Mouse (Mus musculus) liver, adult (tissue): ENCODE data around the gene Jun.

ENCODE experiments used
- GATA4 ChIP-seq: IDR thresholded peaks from 2 replicates; pipeline ENCODE4 v1.6.1; 2014; ENCODE audit warnings: mild to moderate bottlenecking, low read length; ENCODE audit not compliant: insufficient replicate concordance

Jun gene

DNA sequence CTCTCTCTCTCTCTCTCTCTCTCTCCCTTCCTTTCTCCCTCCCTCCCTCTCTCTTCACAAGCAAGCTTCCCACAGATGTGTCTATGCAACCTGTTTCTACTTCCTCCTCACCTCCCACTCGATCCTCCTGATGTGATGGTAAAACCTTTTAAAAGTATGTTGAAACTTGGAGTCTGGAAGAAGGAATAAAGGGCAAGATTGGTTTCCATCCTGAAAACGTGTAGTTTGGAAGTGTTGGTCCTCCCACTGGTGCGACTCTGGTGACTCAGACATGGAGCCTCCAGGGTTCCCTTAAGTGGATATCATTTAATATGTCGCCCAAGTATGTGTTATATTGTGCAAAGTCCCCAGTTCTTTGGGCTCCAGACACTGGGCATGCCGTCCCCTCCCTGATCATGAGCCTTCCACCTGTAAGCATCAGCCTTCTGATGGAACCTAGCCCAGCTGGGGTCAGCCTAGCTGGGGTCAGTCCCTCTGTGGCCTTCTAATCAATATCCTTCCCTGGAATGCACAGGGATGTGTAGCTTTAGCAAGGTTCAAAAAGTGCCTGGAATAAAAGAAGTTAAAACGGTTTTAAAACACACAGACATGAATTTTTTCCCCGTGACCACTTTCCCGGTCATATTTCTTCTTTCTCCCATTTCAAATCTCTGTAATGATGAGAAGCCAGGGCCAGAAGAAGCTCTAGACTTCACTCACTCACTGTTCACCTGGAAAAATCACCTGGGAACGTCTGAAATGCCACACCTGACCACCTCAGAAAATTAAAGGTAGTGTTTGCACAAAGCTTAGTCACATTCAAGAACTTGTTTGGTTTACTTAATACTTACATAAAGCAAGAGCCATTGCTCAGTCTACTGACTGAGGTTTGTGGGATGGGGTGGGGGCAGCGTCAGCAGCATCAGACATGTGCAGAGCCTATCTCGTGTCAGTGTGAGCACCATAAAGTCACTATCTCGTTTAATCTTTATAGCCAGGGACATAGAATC is 30.1 kb downstream of the Jun start:
- TF ChIP-seq GATA4: no peak

DNA sequence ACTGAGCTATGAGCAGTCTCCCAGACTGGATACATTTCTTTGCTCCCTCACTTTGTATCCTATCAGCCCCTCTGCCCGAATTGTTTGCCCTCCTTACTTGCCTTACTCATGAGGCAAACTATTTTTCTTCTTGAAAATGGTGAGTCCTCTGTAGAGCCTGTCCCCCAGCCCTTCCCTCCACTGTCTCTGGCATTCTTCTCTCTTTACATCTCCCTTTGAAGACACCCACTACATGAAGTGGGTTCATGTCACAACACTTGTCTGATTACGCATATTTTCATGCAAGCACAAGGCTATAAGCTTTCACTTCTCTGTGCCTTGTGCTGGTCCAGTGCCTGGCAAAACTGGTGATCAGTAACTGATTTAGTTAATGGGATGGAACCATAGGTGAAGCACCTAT is 31.8 kb downstream of the Jun start:
- no peak for TF ChIP-seq GATA4

DNA sequence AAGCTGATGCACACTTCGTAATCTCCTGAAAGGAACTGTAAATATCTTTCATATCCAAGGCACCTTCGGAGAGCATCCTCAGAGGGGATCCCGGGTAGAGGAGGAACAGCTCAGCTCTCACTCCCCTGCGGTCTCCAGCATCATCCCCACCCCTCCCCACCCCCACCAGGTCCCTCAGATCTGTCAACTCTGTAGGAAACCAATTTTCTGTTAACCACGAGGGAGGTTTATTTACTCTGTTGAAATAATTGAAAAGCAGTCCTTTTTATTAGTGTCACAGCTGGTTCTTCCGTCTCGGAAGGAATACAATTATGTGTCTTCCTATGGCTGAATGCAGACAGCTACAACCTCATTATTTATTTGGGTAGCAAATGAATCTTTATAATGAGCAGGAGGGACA is 33.8 kb downstream of the Jun start:
- TF ChIP-seq GATA4: no peak

DNA sequence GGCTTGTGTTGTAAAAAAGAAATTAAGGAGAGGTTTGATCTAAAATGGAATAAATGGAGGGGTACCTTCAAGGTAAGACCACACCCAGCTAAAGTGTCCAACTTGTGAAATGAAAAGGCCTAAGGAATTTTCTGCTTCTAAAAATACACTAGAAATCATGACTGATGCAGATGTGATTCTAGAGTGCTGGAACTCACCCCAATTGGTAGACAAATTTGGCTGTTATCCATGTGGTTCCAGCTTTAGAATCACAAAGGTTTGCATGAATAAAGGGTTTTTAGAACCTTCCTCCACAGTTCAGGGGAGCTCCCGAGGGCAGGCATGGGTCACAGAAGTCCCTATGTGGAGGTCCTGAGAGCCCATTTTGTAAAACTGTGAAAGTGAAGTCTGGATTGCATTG is 39.3 kb downstream of the Jun start:
- TF ChIP-seq GATA4: no peak

DNA sequence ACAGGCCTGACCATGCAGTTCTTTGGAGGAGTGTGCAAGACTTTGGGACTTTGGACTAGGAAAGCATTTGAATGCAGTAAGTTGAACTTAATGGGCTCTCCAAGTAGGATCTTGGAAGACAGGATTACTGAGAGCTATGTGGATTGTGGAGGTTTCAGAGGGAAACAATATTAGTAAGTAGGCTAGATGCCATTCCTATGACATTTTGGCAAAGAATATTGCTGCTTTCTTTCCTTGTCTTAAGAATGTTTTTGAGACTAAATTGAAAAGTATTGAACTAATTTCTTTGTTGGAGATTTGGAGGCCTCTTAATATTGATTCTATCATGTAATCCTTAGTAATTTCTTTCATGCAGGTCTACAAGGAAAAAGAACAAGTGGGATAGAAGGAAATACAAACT is 39.8 kb downstream of the Jun start:
- TF ChIP-seq GATA4: no peak

- TF ChIP-seq GATA4: no peak
Measured at GRCm38 (mm10) chr4:95008175-95009057, 43.6 kb downstream of the Jun start.

DNA sequence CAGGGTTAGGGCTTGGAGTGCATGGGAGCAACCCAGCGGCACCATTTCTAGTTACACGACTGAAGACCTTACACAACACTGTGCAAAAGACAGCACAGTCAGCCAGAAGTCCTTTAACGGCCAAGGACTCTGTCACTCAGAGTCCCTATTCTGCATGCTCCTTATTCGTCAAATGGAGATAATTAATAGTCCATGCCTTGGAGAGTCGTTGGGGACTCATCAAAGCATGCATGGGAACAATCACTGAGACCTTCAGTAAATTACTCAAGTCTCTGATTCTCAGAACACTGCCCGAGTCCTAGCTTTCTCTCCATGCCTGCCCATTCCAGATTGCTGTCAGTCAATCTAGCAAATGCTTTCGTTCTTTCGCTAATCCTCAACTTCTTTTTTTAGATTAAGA is 44.3 kb downstream of the Jun start:
- no peak for TF ChIP-seq GATA4

DNA sequence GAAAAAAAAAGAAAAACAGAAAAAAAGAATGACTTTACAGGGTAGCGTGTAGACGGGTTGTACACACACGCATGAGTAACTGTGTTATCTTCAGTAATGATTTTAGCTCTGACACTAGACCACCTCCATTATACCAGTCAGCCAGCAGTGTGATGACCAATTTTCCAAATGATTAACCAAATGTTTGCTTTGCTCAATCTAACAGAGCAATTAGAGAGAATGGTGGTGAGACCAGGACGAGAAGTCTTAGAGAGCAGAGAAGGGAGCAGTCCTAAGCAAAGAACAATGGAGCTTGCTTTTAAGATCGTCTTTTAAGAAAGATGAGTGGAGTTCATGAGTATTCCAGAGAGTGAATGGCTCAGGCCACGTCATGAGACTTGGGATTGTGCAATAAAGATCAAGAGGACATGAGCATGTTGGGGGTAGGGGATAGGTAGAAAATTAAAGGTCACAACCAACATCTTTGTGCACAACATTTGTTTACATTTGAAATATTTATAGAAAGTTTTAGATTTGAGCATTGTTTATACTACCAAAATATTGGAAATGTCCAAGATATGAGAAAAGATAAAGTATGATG is 46.7 kb downstream of the Jun start:
- TF ChIP-seq GATA4: no peak

GRCm38 (mm10) chr4:95001043-95001775 is 50.8 kb downstream of the Jun start:
- TF ChIP-seq GATA4: no peak

- no peak for TF ChIP-seq GATA4
Measured at GRCm38 (mm10) chr4:95000147-95000546, 51.9 kb downstream of the Jun start.

- no peak for TF ChIP-seq GATA4
Measured at GRCm38 (mm10) chr4:94999249-94999648, 52.8 kb downstream of the Jun start.
